Mouse (Mus musculus) forebrain, embryonic 10.5 days (tissue): ENCODE data around the gene Inpp5b. TPM values are rescaled to one million over a fixed set of nuclear protein-coding genes. Genes with fewer than 3 reads are reported as not detected.

Experiments used
- DNase-seq: peaks from one replicate; pipeline ENCODE4 v3.0.0-alpha.2; 2017; ENCODE audit warnings: low spot score; ENCODE audit errors: extremely low spot score
- H3K27ac ChIP-seq: fragments of 300-500 bp; sonication (generic); 2 replicates; pipeline ENCODE4 v1.5.1; 2016; ENCODE audit warnings: mild to moderate bottlenecking
- H3K27me3 ChIP-seq: fragments of 300-500 bp; sonication (generic); 2 replicates; pipeline ENCODE4 v1.6.1; 2016; ENCODE audit warnings: mild to moderate bottlenecking; ENCODE audit not compliant: poor library complexity, severe bottlenecking
- H3K36me3 ChIP-seq: fragments of 300-500 bp; sonication (generic); replicated peaks from 2 replicates; pipeline ENCODE4 v1.6.1; 2016; ENCODE audit warnings: mild to moderate bottlenecking, moderate library complexity
- H3K4me1 ChIP-seq: fragments of 300-500 bp; sonication (generic); 2 replicates; pipeline ENCODE4 v1.6.1; 2016
- H3K4me3 ChIP-seq: fragments of 300-500 bp; sonication (generic); 2 replicates; pipeline ENCODE4 v1.5.1; 2016; ENCODE audit warnings: mild to moderate bottlenecking, moderate library complexity
- H3K9me3 ChIP-seq: fragments of 300-500 bp; sonication (generic); 2 replicates; pipeline ENCODE4 v1.6.1; 2016; ENCODE audit warnings: mild to moderate bottlenecking, moderate library complexity
- WGBS: fragments of 180-500 bp; shearing (Covaris S2); methylation state at CpG from one replicate; pipeline ENCODE4 v1.1.7; 2016; 5-methylcytosine and 5-hydroxymethylcytosine counted together
- polyA plus RNA-seq: library from polyadenylated mRNA; unstranded; fragments of >200 nt; fragmentation: Nextera tagmentation; extraction: Ambion mirVana; gene quantifications from 2 replicates; pipeline ENCODE4 v1.2.1, GENCODE M21; 2016

Inpp5b gene
- 28.8 and 29.4 TPM in 2 replicates for polyA plus RNA-seq

DNA sequence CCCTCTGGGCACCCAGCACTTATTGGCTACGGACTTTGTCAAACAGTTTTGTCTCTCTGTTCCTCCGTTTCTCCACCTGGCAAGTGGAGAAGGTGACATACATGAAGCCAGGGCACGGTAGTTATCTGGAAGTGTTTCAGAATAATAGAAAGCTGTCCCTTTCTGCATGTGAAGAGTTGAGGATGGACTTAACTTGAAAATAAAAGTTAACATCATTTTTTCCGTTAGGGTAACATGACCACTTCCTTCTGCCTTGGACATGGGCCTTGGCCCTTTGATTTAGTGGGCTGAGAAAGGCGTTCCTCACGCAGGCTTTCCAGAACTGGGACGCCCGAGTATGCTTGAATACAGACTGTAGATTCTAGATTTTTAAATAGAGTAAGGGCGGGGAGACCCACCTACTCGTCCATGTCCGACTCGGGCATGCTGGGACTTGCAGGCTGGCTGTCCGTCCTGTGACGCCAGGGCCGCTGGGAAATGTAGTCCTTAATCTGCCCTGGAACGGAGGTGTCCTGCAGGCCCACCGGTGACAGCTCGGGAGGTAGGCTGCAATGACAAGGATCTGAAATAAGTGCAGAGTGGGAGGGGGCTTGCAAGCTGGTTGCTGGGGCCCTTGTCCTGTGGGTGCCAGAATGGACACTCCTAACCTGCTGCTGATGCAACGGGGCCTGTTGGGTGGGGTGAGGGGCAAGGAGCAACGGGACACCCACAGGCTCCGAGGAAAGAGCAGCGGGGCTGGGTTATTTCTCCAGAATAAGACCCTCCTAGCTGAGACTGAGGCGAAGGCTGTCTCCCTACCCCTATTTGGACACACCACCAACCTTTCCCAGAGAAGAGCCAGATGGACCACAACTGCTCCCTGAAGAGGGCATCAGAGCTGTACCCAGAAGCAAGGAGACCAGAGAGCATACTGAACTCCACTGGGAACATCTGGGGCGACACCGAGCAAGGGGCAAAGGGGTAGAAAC, at the start of gene Inpp5b:
Gene Inpp5b (plus strand): TSS at position 475 of the 968 bp plus-strand sequence.
- Histone ChIP-seq H3K9me3 (no peaks in the 10 kb centered on the region), H3K36me3 (no peaks in the 10 kb centered on the region), H3K27me3 (peaks cover 6% of the 10 kb centered on the region; the same call in 1 of the 2 replicates), H3K4me1 (peaks cover 15% of the 10 kb centered on the region), H3K27ac (peak within 1 kb of the TSS; percentile 82), H3K4me3 (peak within 1 kb of the TSS; percentile 57)
- 21% methylated on average over 25 of the region's 25 CpGs for WGBS
- DNase-seq = peak; percentile 76

DNA sequence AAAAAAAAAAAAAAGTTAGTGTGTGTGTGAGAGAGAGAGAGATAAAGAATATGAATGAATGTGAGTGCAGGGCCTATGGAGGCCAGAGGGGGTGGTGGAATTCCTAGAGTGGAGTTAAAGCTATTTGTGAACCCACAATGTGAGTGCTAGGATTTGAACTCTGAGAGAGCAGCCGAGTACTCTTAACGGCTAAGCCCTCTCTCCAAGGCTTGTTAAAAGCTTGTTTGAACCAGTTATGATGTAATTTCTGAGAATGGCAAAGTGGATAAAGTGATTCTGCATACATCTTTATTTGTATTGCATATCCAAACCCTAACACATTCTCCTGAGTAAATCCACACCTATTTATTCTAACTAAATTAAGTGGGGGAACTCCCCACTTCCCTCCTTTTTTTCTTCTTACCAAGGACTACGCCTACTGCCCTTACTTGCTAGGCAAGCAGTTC, 49.2 kb upstream of the Inpp5b start:
- WGBS = 75% methylated on average over 3 of the region's 3 CpGs
- Histone ChIP-seq H3K27ac (peak overlapping the region; percentile 90), H3K36me3 (peaks cover 26% of the 10 kb centered on the region), H3K9me3 (no peaks in the 10 kb centered on the region), H3K4me1 (peaks cover 43% of the 10 kb centered on the region), H3K4me3 (peak overlapping the region; percentile 96), H3K27me3 (peaks cover 23% of the 10 kb centered on the region)
- no peak for DNase-seq

DNA sequence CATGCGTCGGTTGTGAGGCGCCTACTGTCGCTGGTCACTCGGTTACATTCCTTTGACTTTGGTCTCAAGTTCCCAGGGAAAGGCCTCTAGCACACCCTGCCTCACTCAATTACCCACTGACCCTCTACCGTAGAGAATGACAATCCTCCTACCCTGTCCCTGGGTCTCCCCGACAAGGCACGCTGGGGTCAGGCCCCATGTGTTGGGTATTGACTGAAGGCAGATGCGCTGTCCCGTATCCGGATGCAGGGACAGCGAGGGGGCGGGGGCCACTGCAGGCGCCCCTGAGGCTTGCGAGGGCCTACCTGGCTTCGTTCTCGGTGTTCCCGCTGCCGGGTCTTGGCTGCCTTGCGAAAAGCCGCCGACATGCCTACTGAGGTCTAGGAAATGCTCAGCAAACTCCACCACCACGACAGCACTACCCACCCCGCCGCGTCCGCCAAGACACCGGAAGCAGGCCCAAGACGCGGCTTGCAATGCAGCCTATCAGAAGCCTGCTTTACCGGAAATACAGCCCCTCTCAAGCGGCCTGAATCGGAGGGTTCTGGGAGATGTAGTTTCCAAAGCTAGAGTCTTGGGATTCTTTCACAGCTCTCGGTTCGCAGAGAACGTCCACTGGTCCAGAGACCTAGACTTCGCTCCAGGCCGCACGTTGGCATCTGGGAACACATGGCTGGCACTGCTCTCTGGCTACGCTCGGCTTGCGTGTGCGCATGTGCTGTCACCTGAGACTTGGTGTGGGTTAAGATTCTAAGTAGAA, 48.3 kb upstream of the Inpp5b start, which contains the start of gene Utp11:
Gene Utp11 (minus strand): TSS at position 466 of the 760 bp plus-strand sequence.
- peak within 1 kb of the TSS; percentile 96 for H3K4me3 ChIP-seq
- H3K27ac ChIP-seq = peak within 1 kb of the TSS; percentile 90
- peaks cover 43% of the 10 kb centered on the region for H3K4me1 ChIP-seq
- peaks cover 17% of the 10 kb centered on the region for H3K36me3 ChIP-seq
- no peaks in the 10 kb centered on the region for H3K9me3 ChIP-seq
- peaks cover 25% of the 10 kb centered on the region for H3K27me3 ChIP-seq
- peak; percentile 88 for DNase-seq
- under 1% methylated on average over 43 of the region's 43 CpGs for WGBS

DNA sequence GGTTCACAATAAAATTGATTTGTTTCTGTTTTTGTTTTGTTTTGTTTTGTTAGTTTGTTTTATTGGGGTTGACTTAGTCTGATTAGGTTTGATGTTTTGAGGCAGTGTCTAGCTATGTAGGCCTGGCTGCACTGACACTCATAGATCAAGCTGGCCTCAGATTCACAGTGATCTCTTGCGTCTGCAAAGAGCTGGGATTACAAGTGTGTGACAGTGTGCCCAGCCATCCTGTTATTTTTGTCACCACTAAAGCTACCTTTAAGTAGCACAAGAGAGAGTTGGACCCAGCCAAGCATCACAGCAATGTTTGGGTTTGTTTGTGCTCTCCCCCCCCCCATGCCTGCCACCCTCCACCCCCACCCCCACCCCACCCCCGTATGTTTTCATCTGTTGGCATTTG, 47.1 kb upstream of the Inpp5b start:
- Histone ChIP-seq H3K9me3 (no peaks in the 10 kb centered on the region), H3K27ac (no peak overlapping the region), H3K36me3 (peaks cover 5% of the 10 kb centered on the region), H3K4me1 (peaks cover 51% of the 10 kb centered on the region), H3K4me3 (no peak overlapping the region), H3K27me3 (peaks cover 37% of the 10 kb centered on the region)
- WGBS = 77% methylated on average over 2 of the region's 2 CpGs
- DNase-seq = no peak

DNA sequence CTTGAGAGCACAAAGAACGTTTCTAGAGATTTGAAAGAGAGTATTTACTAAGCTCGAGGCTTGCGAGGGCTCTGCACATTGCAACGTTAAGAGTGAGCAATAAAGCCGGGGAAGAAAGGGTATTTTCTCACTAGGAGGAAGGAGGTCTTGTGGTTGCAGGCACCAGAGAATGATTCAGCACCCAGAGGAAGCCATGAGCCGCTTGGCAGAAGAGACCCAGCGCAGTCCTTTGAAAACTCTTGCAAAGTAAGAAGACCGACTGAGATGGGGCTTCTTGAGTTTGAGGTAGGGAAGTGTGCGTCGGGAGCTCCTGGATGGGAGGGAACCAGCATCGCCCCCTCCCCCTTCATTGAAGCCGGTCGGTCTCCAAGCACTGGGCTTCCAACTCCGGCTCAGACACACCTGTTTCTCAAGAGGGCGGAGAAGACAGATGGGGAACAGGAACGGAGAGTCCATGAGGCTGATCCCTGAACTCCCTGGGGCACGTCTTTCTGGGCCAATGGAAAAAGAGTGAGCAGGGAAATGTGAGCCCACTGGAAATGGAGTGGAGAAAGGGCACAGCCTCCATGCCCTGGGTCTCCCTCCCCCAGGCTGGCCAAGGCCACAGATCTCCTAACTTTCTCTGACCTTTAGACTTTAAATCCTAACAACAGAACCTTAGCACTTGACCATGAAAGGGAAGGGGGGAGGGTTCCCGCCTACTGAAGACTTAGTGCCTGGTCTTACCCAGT, 45.7 kb upstream of the Inpp5b start:
- Histone ChIP-seq H3K4me3 (0 out of 2 replicates have a peak overlapping the region, but pooled peaks have one; percentile 3), H3K36me3 (0 out of 2 replicates have a peak, but pooled peaks cover 3% of the 10 kb centered on the region), H3K9me3 (no peaks in the 10 kb centered on the region), H3K27ac (0 out of 2 replicates have a peak overlapping the region, but pooled peaks have one; percentile 20), H3K4me1 (peaks cover 60% of the 10 kb centered on the region), H3K27me3 (peaks cover 41% of the 10 kb centered on the region)
- 17% methylated on average over 18 of the region's 18 CpGs for WGBS
- DNase-seq = no peak

GRCm38 (mm10) chr4:124699791-124700190, 41.9 kb upstream of the Inpp5b start:
- no peaks in the 10 kb centered on the region for H3K9me3 ChIP-seq
- peak overlapping the region; percentile 91 for H3K4me3 ChIP-seq
- peaks cover 34% of the 10 kb centered on the region for H3K27me3 ChIP-seq
- no peak for DNase-seq
- WGBS = 4% methylated on average over 6 of the region's 6 CpGs
- H3K27ac ChIP-seq = peak overlapping the region; percentile 94
- peaks cover 69% of the 10 kb centered on the region for H3K4me1 ChIP-seq
- no peaks in the 10 kb centered on the region for H3K36me3 ChIP-seq

DNA sequence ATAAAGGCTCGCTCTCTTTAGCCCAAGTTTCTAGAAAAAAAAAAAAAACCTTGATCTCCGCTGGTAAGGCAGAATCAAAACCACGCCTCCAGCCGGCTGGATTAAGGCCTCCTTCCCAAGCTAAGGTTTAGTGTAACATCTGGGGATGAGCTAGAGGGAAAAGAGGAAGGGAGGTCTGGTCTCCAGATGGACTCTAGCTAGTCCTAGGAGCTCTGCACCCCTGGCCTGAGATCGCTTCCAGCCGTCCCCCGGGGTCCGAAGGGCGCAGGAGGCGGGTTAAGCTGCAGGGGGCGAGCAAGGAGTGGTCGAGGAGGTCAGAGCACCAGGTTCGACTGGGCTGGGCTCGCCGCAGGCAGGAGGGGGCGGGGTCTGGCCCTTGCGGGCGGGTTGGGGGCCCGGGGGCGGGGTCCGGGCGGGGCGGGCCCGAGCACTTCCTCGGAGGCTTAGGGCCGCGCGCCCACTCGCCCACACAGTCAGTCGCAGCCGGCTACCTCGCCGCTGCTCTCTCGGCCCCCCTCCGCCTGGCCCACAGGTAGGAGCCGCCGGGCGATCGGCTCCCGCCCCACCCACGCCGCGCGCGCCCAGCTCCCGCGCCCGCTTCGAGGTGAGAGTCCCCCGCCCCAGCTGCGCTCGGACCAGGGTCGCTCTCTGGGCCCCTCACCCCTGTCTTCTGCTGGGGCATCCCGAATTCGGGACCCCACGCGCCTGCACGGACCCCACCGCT, 41.2 kb upstream of the Inpp5b start, which contains the start of gene Fhl3:
Gene Fhl3 (plus strand): TSS at position 454 of the 724 bp plus-strand sequence.
- H3K27me3 ChIP-seq = peaks cover 29% of the 10 kb centered on the region
- H3K4me1 ChIP-seq = peaks cover 75% of the 10 kb centered on the region
- peak within 1 kb of the TSS; percentile 94 for H3K27ac ChIP-seq
- under 1% methylated on average over 51 of the region's 59 CpGs for WGBS
- DNase-seq = peak; percentile 76
- no peaks in the 10 kb centered on the region for H3K9me3 ChIP-seq
- peak within 1 kb of the TSS; percentile 91 for H3K4me3 ChIP-seq
- H3K36me3 ChIP-seq = peaks cover under 1% of the 10 kb centered on the region; the same call in 1 of the 2 replicates

- H3K27me3 ChIP-seq = peaks cover 27% of the 10 kb centered on the region
- DNase-seq = peak; percentile 37
- H3K4me1 ChIP-seq = peaks cover 76% of the 10 kb centered on the region
- H3K36me3 ChIP-seq = peaks cover 9% of the 10 kb centered on the region
- no peaks in the 10 kb centered on the region for H3K9me3 ChIP-seq
- peak overlapping the region; percentile 91 for H3K4me3 ChIP-seq
- WGBS = under 1% methylated on average over 22 of the region's 22 CpGs
- H3K27ac ChIP-seq = peak overlapping the region; percentile 94
Measured at GRCm38 (mm10) chr4:124701052-124701845, 40.4 kb upstream of the Inpp5b start.

- 40% methylated on average over 3 of the region's 5 CpGs for WGBS
- Histone ChIP-seq H3K4me3 (peak overlapping the region; percentile 91), H3K4me1 (peaks cover 74% of the 10 kb centered on the region), H3K27me3 (peaks cover 26% of the 10 kb centered on the region), H3K36me3 (peaks cover 14% of the 10 kb centered on the region), H3K9me3 (no peaks in the 10 kb centered on the region), H3K27ac (peak overlapping the region; percentile 94)
- DNase-seq = no peak
Measured at GRCm38 (mm10) chr4:124701916-124702315, 39.7 kb upstream of the Inpp5b start.

- DNase-seq = no peak
- Histone ChIP-seq H3K4me1 (peaks cover 89% of the 10 kb centered on the region), H3K27ac (peak overlapping the region; percentile 90), H3K27me3 (peaks cover 34% of the 10 kb centered on the region), H3K9me3 (no peaks in the 10 kb centered on the region), H3K36me3 (peaks cover 24% of the 10 kb centered on the region), H3K4me3 (peak overlapping the region; percentile 39)
- WGBS = 50% methylated on average over 2 of the region's 2 CpGs
Measured at GRCm38 (mm10) chr4:124703406-124703805, 38.2 kb upstream of the Inpp5b start.
